Mouse (Mus musculus): Measurements from ENCODE around the gene Kntc1. TPM values are rescaled to one million over a fixed set of nuclear protein-coding genes. Genes with fewer than 3 reads are reported as not detected.

Gene Kntc1
- polyA plus RNA-seq, 1 experiment = 109 TPM

GRCm38 (mm10) chr5:123865365-123865764 is 115.8 kb downstream of the Kntc1 start, which contains the start of gene Hcar2:
Gene Hcar2, minus strand, starts transcription at chr5:123865499.
- no peak within 1 kb of the TSS for H3K9ac ChIP-seq (ENCODE audit: low read depth, poor library complexity, severe bottlenecking)
- no peaks in the 10 kb centered on the region for H3K9me3 ChIP-seq (replicated peaks; ENCODE audit: control insufficient read depth, insufficient read depth, low read length, poor library complexity, severe bottlenecking)
- no peak for TF ChIP-seq EP300 (IDR thresholded peaks at IDR 0.05; ENCODE audit: insufficient read depth, low read depth, low read length)
- no peak for TF ChIP-seq POLR2A (IDR thresholded peaks at IDR 0.05; ENCODE audit: insufficient read depth, low read length)
- no peak for TF ChIP-seq CTCF (IDR thresholded peaks at IDR 0.05; ENCODE audit: low read depth, low read length)
- no peaks in the 10 kb centered on the region for H3K27me3 ChIP-seq (ENCODE audit: control insufficient read depth, insufficient read depth, low read length, poor library complexity, severe bottlenecking)
- H3K36me3 ChIP-seq (ENCODE audit: control insufficient read depth, insufficient read depth, low read length, poor library complexity, severe bottlenecking) = no peaks in the 10 kb centered on the region
- no peak within 1 kb of the TSS for H3K4me3 ChIP-seq (ENCODE audit: low read depth, low read length)
- no peaks in the 10 kb centered on the region for H3K4me1 ChIP-seq (ENCODE audit: control insufficient read depth, insufficient read depth, low read length)
- H3K27ac ChIP-seq (ENCODE audit: insufficient read depth, low read length) = no peak within 1 kb of the TSS

GRCm38 (mm10) chr5:123866457-123866856 is 116.9 kb downstream of the Kntc1 start:
- Histone ChIP-seq H3K9ac (ENCODE audit: low read depth, poor library complexity, severe bottlenecking) (no peak overlapping the region), H3K4me1 (ENCODE audit: control insufficient read depth, insufficient read depth, low read length) (no peaks in the 10 kb centered on the region), H3K9me3 (replicated peaks; ENCODE audit: control insufficient read depth, insufficient read depth, low read length, poor library complexity, severe bottlenecking) (no peaks in the 10 kb centered on the region), H3K27me3 (ENCODE audit: control insufficient read depth, insufficient read depth, low read length, poor library complexity, severe bottlenecking) (no peaks in the 10 kb centered on the region), H3K36me3 (ENCODE audit: control insufficient read depth, insufficient read depth, low read length, poor library complexity, severe bottlenecking) (no peaks in the 10 kb centered on the region), H3K27ac (ENCODE audit: insufficient read depth, low read length) (no peak overlapping the region), H3K4me3 (ENCODE audit: low read depth, low read length) (no peak overlapping the region)
- TF ChIP-seq CTCF (IDR thresholded peaks at IDR 0.05; ENCODE audit: low read depth, low read length) = no peak
- no peak for TF ChIP-seq POLR2A (IDR thresholded peaks at IDR 0.05; ENCODE audit: insufficient read depth, low read length)
- TF ChIP-seq EP300 (IDR thresholded peaks at IDR 0.05; ENCODE audit: insufficient read depth, low read depth, low read length) = no peak

DNA sequence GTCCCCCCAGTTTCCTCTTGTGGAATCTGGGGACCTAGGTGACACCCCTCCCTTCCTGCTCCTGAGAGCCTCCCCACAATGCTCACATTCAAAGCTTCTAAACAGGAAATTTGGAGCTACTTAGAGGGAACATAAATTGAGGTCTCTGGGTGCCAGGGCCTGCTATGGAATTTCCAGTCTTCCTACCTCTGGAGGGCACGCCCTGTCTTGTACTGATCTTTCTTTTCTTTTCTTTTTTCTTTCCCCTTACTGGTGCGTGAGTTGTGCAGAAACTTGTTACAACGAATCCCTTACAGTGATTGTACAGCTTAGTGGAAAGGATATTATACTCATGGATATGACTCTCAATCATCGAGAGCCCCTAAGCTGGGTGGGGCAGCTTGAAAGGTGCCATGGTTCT is 120.1 kb downstream of the Kntc1 start:
- Histone ChIP-seq H3K27me3 (ENCODE audit: control insufficient read depth, insufficient read depth, low read length, poor library complexity, severe bottlenecking) (no peaks in the 10 kb centered on the region), H3K9ac (ENCODE audit: low read depth, poor library complexity, severe bottlenecking) (no peak overlapping the region), H3K27ac (ENCODE audit: insufficient read depth, low read length) (no peak overlapping the region), H3K4me1 (ENCODE audit: control insufficient read depth, insufficient read depth, low read length) (no peaks in the 10 kb centered on the region), H3K9me3 (replicated peaks; ENCODE audit: control insufficient read depth, insufficient read depth, low read length, poor library complexity, severe bottlenecking) (no peaks in the 10 kb centered on the region), H3K4me3 (ENCODE audit: low read depth, low read length) (no peak overlapping the region), H3K36me3 (ENCODE audit: control insufficient read depth, insufficient read depth, low read length, poor library complexity, severe bottlenecking) (no peaks in the 10 kb centered on the region)
- TF ChIP-seq POLR2A (IDR thresholded peaks at IDR 0.05; ENCODE audit: insufficient read depth, low read length) (no peak), CTCF (IDR thresholded peaks at IDR 0.05; ENCODE audit: low read depth, low read length) (no peak), EP300 (IDR thresholded peaks at IDR 0.05; ENCODE audit: insufficient read depth, low read depth, low read length) (no peak)

Other genes with a start within 250 kb of the Kntc1 start
- 0.85 and 1.7 TPM in 2 replicates for gene B3gnt4, start 239.3 kb upstream of the Kntc1 start, polyA plus RNA-seq (2011; ENCODE audit: insufficient read depth, insufficient read length, low read depth, missing spikeins)
- gene Diablo, start 225.5 kb upstream of the Kntc1 start, polyA plus RNA-seq (2011; ENCODE audit: insufficient read depth, insufficient read length, low read depth, missing spikeins) = 64.6 and 73.1 TPM in 2 replicates
- gene Gm49027, start 224.2 kb upstream of the Kntc1 start, polyA plus RNA-seq (2011; ENCODE audit: insufficient read depth, insufficient read length, low read depth, missing spikeins) = 0.87 TPM in 1 of 2 replicates, not detected in the other
- 20.5 and 25.8 TPM in 2 replicates for gene Vps33a, start 176.7 kb upstream of the Kntc1 start, polyA plus RNA-seq (2011; ENCODE audit: insufficient read depth, insufficient read length, low read depth, missing spikeins)
- gene Clip1, start 65.1 kb upstream of the Kntc1 start, polyA plus RNA-seq (2011; ENCODE audit: insufficient read depth, insufficient read length, low read depth, missing spikeins) = 35.8 and 42.2 TPM in 2 replicates
- gene Zcchc8, start 28.6 kb upstream of the Kntc1 start, polyA plus RNA-seq (2011; ENCODE audit: insufficient read depth, insufficient read length, low read depth, missing spikeins) = 114 and 117 TPM in 2 replicates
- gene Rsrc2, start 302 bp upstream of the Kntc1 start, polyA plus RNA-seq (2011; ENCODE audit: insufficient read depth, insufficient read length, low read depth, missing spikeins) = 242 and 268 TPM in 2 replicates
- gene Hcar2, start 115.8 kb downstream of the Kntc1 start, polyA plus RNA-seq (2011; ENCODE audit: insufficient read depth, insufficient read length, low read depth, missing spikeins) = not detected in 2 replicates
- gene Hcar1, start 130.3 kb downstream of the Kntc1 start, polyA plus RNA-seq (2011; ENCODE audit: insufficient read depth, insufficient read length, low read depth, missing spikeins) = not detected in 2 replicates
- gene Denr, start 157.5 kb downstream of the Kntc1 start, polyA plus RNA-seq (2011; ENCODE audit: insufficient read depth, insufficient read length, low read depth, missing spikeins) = 143 and 159 TPM in 2 replicates
- gene Gm43518, start 177.7 kb downstream of the Kntc1 start, polyA plus RNA-seq (2011; ENCODE audit: insufficient read depth, insufficient read length, low read depth, missing spikeins) = 1.8 and 2.7 TPM in 2 replicates
- gene Ccdc62, start 181.0 kb downstream of the Kntc1 start, polyA plus RNA-seq (2011; ENCODE audit: insufficient read depth, insufficient read length, low read depth, missing spikeins) = 4.1 and 5.4 TPM in 2 replicates
- 17.4 and 24.6 TPM in 2 replicates for gene Hip1r, start 223.9 kb downstream of the Kntc1 start, polyA plus RNA-seq (2011; ENCODE audit: insufficient read depth, insufficient read length, low read depth, missing spikeins)

Data from ES-Bruce4 (cell line).